Mouse (Mus musculus) adrenal gland, adult 2 months (tissue): Measurements from ENCODE around the gene Osbpl10. TPM values are rescaled to one million over a fixed set of nuclear protein-coding genes. Genes with fewer than 3 reads are reported as not detected.
"Not testable (repeated sequence)": the region's sequence is repeated elsewhere in the genome, so short reads cannot be mapped to it uniquely, and the experiment has no call there.

Source experiments
- DNase-seq: peaks from one replicate; pipeline ENCODE4 v3.0.0; 2021
- long read RNA-seq: library from polyadenylated mRNA; stranded (forward); transcript quantifications from one replicate; pipeline ENCODE4 v2.0.0, GENCODE M21; 2021
- polyA plus RNA-seq: library from polyadenylated mRNA; depleted of rRNA; stranded (reverse); fragments of >200 nt; gene quantifications from 2 replicates; pipeline ENCODE4 v1.2.3, GENCODE M21; 2012; rRNA removed
- total RNA-seq, 2 experiments: library from RNA; stranded (reverse); gene quantifications; 2 replicates each; pipeline ENCODE4 v1.2.3; 2021

The Osbpl10 gene
- total RNA-seq (1 to 10 TPM; 4.4 to 6.2 TPM), polyA plus RNA-seq (2.6 and 3.3 TPM in 2 replicates)
- long read RNA-seq, partial matches to known transcripts = 1 of 3 reads
- long read RNA-seq, other reads (novel, unspliced or antisense) = 0 of 3 reads

GRCm38 (mm10) chr9:114978281-114979111 is at the start of gene Osbpl10:
Gene Osbpl10, plus strand, starts transcription at chr9:114978569.
- peak; percentile 92 for DNase-seq

GRCm38 (mm10) chr9:114930464-114931090 is 47.8 kb upstream of the Osbpl10 start:
- peak; percentile 84 for DNase-seq

DNA sequence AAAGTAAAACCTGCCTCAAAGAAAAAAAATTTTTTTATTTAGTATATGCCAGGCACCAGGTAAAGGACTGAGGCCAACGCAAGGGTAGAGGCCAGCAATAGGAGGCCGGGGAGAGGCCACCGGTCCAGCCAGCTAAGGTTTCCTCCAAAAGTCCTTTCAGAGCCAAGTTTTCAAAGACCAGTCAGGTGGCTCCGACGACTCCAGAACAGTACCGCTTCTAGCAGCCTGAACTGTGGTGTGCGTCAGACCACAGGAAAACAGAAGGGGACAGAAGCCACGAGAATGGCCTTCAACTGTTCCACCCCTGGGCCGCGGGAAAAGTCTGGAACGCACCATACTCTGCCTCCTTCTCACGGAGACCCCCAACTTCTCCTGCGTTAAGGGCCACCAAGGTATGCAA is 45.8 kb upstream of the Osbpl10 start:
- DNase-seq = peak; percentile 65

DNA sequence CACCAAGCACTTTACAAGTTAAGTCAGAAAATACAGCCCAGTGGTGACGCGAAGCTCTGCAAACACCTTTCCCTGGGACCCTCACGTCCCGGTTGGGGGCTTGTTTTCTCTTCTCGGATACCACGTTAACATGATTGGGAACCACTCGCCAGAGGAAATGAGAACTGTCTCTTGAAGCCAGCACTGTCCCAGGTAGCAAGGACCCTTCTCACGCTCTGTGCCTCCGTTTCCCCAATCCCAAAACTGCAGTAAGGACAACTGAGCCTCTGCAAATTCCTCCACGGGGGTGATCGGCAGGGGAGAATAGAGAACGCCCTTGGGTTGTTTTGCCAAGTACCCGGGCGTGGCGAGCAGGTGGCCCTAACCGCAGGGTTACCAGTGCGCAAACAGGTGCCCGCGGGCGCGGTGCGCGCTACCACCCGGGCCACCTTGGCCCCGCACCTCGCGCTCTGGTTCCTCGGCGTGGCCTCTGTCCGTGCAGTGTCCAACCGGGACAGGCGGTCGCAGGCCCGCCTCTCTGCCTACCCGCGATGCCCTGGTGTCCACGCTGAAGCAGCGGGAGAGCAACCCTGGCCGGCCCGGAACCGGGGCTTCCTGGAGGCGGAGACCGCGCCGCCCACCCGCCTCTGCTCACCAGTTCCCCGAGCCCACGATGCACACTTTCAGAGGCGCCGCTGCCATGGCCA is 45.2 kb upstream of the Osbpl10 start:
- no peak for DNase-seq

GRCm38 (mm10) chr9:114933723-114934171 is 44.6 kb upstream of the Osbpl10 start, which contains the start of gene Gpd1l:
Gene Gpd1l, minus strand, starts transcription at chr9:114933987.
- DNase-seq = peak; percentile 100

DNA sequence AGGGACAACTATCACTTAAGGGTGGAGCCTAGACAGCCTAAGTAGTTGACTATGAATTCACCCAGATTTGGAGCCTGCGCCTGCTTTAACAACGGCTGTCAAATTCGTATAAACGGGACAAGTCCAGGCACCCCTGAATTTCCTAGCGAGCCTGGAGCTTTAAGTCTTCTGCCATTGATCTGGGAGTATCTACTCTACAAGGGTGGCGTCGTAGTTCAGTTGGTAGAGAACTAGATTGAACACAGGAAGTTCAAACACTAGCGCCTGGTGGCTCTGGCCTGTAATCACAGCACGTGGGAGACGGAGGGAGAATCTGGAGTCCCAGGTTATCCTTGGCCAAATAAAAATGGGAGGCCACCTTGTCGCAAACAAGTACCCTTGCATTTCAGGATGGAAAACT is 44.1 kb upstream of the Osbpl10 start:
- DNase-seq = no peak

DNA sequence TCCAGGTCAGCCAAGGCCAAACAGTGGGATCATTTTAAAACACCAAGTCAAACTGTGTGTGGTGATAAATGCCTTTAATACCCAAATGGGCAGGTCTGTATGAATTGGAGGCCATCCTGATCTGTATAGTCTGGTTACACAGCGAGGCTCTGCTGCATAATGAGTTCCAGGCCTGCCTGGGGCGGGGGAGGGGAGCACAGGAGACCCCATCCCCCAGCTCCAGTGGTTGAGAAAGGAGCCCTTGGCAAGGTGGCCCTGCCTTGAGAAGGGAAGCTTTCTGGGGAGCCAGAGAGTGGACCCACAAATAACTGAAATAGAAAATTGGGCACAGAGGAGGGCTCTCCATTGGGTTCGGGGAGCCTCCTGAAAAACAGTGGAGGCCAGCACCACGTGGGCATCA is 43.0 kb upstream of the Osbpl10 start:
- no peak for DNase-seq

DNA sequence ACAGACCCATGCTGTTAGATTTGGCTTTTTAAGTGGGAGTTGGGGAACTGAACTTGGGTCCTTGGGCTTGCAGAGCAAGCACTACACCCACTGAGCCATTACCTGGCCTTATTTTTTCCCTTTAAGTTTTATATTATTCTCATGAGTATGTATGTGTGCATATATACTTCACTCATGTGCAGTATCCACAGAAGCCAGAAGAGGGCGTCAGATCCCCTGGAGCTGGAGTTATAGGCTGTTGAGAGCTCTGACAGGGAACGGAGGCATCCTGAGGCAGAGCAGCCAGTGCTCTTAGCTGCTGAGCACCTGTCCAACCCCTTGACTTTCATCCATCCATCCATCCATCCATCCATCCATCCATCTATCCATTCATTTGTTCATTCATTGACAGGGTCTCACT is 41.7 kb upstream of the Osbpl10 start:
- DNase-seq = no peak

DNA sequence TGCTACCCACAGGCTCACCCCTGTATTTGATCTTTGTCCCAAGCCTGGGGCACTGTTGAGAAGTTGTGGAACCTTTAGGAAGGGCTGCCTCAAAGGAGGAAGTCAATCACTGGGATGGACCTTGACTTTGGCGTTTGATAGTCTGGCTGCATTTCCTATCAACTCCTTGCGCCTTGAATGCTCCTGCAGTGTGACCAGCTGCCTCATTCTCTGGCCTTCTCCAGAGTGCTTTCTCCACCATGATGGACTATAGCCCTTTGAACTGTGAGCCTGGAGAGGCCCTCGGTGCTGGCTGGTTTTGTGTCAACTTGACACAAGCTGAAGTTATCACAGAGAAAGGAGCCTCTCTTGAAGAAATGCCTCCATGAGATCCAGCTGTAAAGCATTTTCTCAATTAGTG is 33.7 kb upstream of the Osbpl10 start:
- DNase-seq = no peak

GRCm38 (mm10) chr9:114945576-114945975 is 32.8 kb upstream of the Osbpl10 start:
- DNase-seq = no peak

- peak; percentile 75 for DNase-seq
These were observed 30.0 kb upstream of the Osbpl10 start for GRCm38 (mm10) chr9:114948395-114948794.

DNA sequence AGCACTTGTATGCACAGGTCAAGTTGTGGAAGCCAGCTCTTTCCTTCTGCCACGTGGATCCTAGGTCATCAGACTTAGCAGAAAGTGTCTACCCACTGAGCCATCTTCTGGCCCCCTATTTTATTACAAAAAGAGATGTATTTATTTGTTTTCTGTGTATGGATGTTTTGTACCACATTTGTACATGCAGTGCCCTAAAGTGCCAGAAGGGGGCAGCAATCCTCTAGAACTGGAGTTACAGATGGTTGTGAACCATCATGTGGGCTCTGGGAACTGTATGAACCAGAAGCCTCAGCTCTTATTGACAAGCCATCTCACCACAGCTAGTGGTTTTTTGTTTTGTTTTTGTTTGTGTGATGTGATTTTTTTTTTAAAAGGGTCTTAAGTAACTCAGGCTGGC is 25.5 kb upstream of the Osbpl10 start:
- no peak for DNase-seq

DNA sequence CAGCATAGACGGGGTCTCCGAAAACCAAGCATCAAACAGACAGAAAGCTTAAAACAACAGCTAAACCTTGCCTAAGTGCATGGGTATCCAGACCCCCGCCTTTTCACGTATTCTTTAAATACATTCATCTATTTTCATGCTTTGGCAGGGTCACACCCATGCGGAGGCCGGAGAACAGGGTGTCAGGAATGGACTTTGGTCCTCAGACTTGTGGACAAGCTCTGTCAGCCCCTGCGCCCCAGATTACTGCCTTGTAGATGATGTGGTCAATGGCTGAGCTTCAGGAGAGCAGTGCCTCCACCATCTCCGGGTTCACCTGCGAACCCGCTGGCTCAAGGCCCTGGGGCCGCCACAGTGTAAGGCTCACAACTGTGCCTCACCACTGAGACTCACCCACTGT is 23.0 kb upstream of the Osbpl10 start:
- DNase-seq = no peak

- peak; percentile 39 for DNase-seq
These were observed 21.4 kb upstream of the Osbpl10 start for GRCm38 (mm10) chr9:114956945-114957344.

- peak; percentile 16 for DNase-seq
These were observed 18.2 kb upstream of the Osbpl10 start for GRCm38 (mm10) chr9:114960043-114960789.

DNA sequence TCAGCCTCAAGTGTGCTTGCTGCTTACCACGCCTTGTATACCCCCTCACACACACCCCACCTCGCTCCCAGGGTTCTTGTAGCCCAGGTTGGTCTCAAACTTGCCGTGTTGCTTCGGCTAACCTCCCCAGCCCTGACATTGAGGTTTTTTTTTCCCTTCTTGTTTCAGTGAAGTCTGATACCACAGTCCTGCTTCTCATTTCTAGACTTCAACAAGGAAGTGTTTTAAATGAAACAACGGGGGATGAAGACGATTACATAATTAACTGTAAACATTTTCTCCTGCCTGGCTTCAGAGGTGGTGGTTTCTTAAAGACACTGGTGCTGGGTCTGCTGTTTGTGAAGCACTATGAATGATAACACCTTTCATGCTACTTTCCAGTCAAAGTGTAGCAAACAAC is 17.5 kb upstream of the Osbpl10 start:
- DNase-seq = no peak

DNA sequence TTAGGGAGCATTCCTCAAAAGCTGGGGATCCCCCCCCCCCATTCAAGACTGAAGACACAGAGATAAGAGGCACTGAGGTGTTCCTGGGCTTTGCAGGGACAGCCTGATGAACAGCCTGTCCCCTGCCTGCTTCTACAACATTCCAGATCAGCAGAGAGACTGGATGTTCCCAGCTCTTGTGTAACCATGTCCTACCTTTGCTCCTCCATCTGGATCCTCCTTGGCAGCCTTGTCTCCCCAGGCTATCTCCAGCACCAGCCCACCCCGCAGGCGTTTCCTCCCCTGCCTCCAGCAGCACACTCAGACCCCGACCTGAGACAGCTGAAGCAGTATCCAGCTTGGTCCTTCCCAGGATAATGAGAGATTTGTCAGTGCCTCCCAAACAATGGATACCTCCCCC is 14.3 kb upstream of the Osbpl10 start:
- DNase-seq = no peak

DNA sequence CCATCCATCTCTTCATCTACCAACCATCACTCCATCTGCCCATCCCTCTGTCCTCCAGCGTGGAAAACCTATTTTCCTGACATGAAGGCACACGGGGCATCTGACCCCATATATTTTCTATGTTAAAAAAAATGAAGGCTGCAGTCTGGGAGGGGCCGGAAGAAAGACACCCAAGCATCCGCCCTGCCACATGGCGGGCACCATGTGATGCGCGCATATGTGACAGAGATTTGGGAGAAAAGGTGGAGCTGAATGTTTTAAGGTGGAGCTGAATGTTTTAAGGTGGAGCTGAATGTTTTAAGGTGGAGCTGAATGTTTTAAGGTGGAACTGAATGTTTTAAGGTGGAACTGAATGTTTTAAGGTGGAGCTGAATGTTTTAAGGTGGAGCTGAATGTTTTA is 12.1 kb upstream of the Osbpl10 start:
- not testable (repeated sequence) for DNase-seq

DNA sequence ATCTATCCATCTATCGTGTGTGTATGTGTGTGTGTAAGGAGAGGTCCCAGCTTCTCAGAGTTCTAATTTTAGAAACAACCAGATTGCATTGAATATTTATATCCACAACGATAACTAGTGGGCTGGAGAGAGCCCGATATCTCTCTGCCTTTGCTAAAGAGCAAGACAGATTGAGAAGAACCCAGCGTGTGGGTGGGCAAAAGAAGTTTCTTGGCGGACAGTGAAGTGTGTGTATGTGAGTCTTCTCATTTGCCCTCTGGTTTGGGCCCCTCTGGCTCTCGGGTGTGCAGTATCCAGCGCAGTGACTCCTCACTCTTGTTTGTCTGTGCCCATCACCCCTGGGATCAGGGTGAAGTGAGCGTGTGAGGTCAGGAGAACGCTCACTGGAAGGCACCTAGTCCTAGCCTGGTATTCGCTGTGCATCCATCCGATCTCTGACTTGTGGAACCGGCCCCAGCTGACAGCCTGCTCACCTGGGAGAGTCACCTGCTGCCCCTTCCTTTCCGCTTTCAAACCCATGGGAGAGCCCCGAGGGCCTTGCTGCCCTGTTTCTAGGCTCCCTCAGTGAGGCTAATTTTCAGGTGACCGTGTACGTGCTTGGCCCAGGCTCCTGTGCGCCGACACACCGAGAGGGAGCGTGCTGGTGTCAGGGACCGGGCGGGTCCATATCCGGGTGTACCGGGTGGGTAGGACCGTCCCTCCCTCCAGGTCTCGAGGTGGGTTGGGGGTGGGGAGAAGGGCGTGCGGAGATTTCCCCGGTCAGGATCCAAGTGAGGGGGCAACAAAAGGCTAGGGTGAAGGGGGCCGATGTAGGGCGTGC is 698 bp upstream of the Osbpl10 start:
- DNase-seq = no peak

DNA sequence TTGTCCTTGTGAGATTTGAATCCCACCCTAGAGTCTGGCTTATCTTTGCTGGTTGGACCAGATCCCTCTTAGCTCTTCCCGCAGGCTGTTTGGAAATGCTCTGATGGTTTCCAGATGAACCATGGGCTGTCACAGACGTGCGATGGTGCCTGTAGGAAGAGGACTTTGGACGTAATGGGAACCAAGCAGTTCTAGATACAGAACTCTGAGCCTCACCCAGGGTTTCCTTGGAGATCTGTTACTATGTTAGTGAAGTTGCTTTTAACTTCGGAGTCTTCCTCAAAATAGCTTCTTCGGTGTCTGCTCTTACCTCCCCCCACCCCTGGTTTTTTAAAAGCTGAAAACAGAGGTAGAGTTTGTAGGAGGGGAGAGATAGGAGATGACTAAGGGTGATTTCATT is 1.6 kb downstream of the Osbpl10 start:
- no peak for DNase-seq
